Mouse (Mus musculus): Measurements from ENCODE around the gene B430218F22Rik. TPM values are rescaled to one million over a fixed set of nuclear protein-coding genes. Genes with fewer than 3 reads are reported as not detected.

The B430218F22Rik gene
- polyA plus RNA-seq (2012; rRNA removed), result 0.12 TPM in 1 of 2 replicates, not detected in the other

DNA sequence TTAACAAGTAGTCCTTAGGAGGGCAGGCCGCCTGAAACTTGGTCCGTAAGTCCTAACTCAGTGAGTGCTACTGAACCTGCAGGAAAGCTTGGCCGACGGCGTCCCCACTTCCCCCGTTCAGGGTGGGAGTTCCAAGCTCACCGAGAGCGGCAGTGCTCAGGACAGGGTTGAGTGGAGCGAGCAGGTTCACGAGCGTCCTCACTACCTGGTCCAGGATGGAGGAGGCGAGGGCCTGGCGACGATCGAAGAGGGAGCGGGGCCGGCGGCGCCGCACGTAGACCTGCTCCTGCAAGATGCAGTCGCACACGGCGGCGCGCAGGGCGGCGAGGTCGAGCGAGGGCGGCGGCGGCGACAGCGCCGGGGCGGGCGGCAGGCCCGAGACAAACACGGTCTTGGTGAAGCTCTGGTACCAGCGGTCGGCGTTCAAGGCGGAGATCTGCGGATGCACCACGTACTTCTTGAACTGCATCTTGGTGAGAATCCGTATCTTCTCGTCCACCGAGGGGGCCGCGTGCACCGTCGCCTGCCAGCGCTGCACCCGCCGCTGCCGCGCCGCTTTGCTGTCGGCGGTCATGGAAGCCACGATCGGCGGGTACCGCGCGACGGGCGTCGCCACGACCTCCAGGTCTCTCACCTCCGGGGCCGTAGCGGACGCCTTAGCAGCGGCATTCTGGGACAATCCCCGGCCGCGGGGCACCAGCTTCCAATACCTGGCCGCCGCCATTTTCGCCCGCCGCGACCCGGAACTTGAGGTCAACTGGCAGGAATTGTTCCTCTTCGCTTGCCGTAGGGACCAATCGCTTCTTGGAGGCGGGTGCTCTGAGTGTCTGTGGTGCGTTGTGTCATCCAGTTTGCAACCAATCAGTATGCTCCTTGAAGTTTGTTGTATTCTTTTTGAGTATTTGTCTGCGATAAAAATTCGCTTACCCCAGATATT lies at the start of gene B430218F22Rik, which contains the start of gene Mrps30:
Gene B430218F22Rik (plus strand): TSS at position 120 of the 937 bp plus-strand sequence.
Gene Mrps30 (minus strand): TSS at position 742 of the 937 bp plus-strand sequence.

Other genes starting within 250 kb of the B430218F22Rik start
- gene Mrps30, start 622 bp downstream of the B430218F22Rik start, polyA plus RNA-seq (2012; rRNA removed), result 24.1 and 28.1 TPM in 2 replicates

Measured in colon, adult 2 months (tissue).